Mouse (Mus musculus): ENCODE measurements around the gene Gm21874. TPM values are rescaled to one million over a fixed set of nuclear protein-coding genes. Genes with fewer than 3 reads are reported as not detected.
"Not testable (repeated sequence)": the region's sequence is repeated elsewhere in the genome, so short reads cannot be mapped to it uniquely, and the experiment has no call there.

Gene Gm21874
- not detected in 2 replicates for polyA plus RNA-seq (2012; rRNA removed)

GRCm38 (mm10) chrY:9416048-9416447, at the start of gene Gm21874:
TSS of gene Gm21874 (minus strand) at chrY:9416148.
- not testable (repeated sequence) for DNase-seq; H3K27me3 ChIP-seq (ENCODE audit: control insufficient read depth, insufficient read depth, low read length)

More at GRCm38 (mm10) chrY:9416048-9416447, at the start of gene Gm21874:
- H3K27ac ChIP-seq (ENCODE audit: insufficient read depth, low read length); H3K4me3 ChIP-seq (replicated peaks; ENCODE audit: insufficient read depth, low read depth, low read length); H3K4me1 ChIP-seq (ENCODE audit: control insufficient read depth, insufficient read depth, low read length): not testable (repeated sequence)

Other genes with a start within 250 kb of the Gm21874 start
- not detected in 2 replicates for gene Gm21721, start 214.0 kb downstream of the Gm21874 start, polyA plus RNA-seq (2012; rRNA removed)
- gene Gm21812, start 69.0 kb downstream of the Gm21874 start, polyA plus RNA-seq (2012; rRNA removed): not detected in 2 replicates